Comparison of ENCODE assay signal across 8 mouse cellular contexts in genomic region chr9:42275027-42275760, GRCm38 (mm10). TPM values are rescaled to one million over a fixed set of nuclear protein-coding genes. Genes with fewer than 3 reads are reported as not detected.
DNase-seq lines count a peak whose midpoint lies in the region; ATAC-seq lines count a peak whose summit lies in the region.

No protein-coding gene starts in this region.

- H3K36me3 ChIP-seq in midbrain, embryonic 14.5 days (ENCODE audit: control insufficient read depth, insufficient read depth, low read length), result no peaks in the 10 kb centered on the region
- no peaks in the 10 kb centered on the region for H3K36me3 ChIP-seq in midbrain, embryonic 13.5 days
- no peaks in the 10 kb centered on the region for H3K36me3 ChIP-seq in embryonic facial prominence, embryonic 14.5 days (ENCODE audit: control insufficient read depth, insufficient read depth, low read length)

- H3K27ac ChIP-seq in midbrain, embryonic 14.5 days (replicated peaks; ENCODE audit: low read depth, low read length), result no peak overlapping the region
- no peak overlapping the region for H3K27ac ChIP-seq in midbrain, embryonic 13.5 days
- no peak overlapping the region for H3K27ac ChIP-seq in embryonic facial prominence, embryonic 14.5 days (replicated peaks; ENCODE audit: low read depth, low read length)

- no peaks in the 10 kb centered on the region for H3K4me1 ChIP-seq in midbrain, embryonic 14.5 days (ENCODE audit: control insufficient read depth, insufficient read depth, low read length)
- H3K4me1 ChIP-seq in midbrain, embryonic 13.5 days (replicated peaks), result no peaks in the 10 kb centered on the region
- H3K4me1 ChIP-seq in embryonic facial prominence, embryonic 14.5 days (ENCODE audit: control insufficient read depth, insufficient read depth, low read length), result no peaks in the 10 kb centered on the region

- no peaks in the 10 kb centered on the region for H3K27me3 ChIP-seq in midbrain, embryonic 14.5 days (ENCODE audit: control insufficient read depth, insufficient read depth, low read length)
- no peaks in the 10 kb centered on the region for H3K27me3 ChIP-seq in midbrain, embryonic 13.5 days
- H3K27me3 ChIP-seq in embryonic facial prominence, embryonic 14.5 days (replicated peaks; ENCODE audit: control insufficient read depth, insufficient read depth, low read length), result no peaks in the 10 kb centered on the region

- no peak overlapping the region for H3K9ac ChIP-seq in midbrain, embryonic 14.5 days (replicated peaks; ENCODE audit: low read length)
- H3K9ac ChIP-seq in midbrain, embryonic 13.5 days (replicated peaks), result no peak overlapping the region
- no peak overlapping the region for H3K9ac ChIP-seq in embryonic facial prominence, embryonic 14.5 days (ENCODE audit: low read depth, low read length)

- no peaks in the 10 kb centered on the region for H3K9me3 ChIP-seq in midbrain, embryonic 14.5 days (ENCODE audit: control insufficient read depth, low read length)
- H3K9me3 ChIP-seq in midbrain, embryonic 13.5 days, result no peaks in the 10 kb centered on the region
- no peaks in the 10 kb centered on the region for H3K9me3 ChIP-seq in embryonic facial prominence, embryonic 14.5 days (ENCODE audit: control insufficient read depth, low read length)

- DNase-seq in frontal cortex, postnatal 25 days (ENCODE audit: low spot score in 2 of 2), result no peak
- DNase-seq in midbrain, embryonic 14.5 days, result peak; percentile 82
- DNase-seq in embryonic facial prominence, embryonic 14.5 days (ENCODE audit: low spot score), result peak; percentile 51
- DNase-seq in retina, embryonic 14.5 days (ENCODE audit: low spot score), result peak; percentile 49
- DNase-seq in gastrocnemius, adult 18-20 months (ENCODE audit: low spot score), result no peak
- DNase-seq in gastrocnemius, adult 8-10 months (ENCODE audit: low spot score in 2 of 2), result no peak

- H3K4me2 ChIP-seq in midbrain, embryonic 14.5 days (ENCODE audit: low read length), result no peak overlapping the region
- no peak overlapping the region for H3K4me2 ChIP-seq in midbrain, embryonic 13.5 days (replicated peaks)
- H3K4me2 ChIP-seq in embryonic facial prominence, embryonic 14.5 days (ENCODE audit: low read depth, low read length), result no peak overlapping the region; the same call in 1 of the 2 replicates

- WGBS in midbrain, embryonic 14.5 days, result 61% methylated on average over 13 of the region's 13 CpGs
- WGBS in midbrain, embryonic 13.5 days, result 62% methylated on average over 13 of the region's 13 CpGs
- WGBS in embryonic facial prominence, embryonic 14.5 days, result 56% methylated on average over 13 of the region's 13 CpGs

- no peak overlapping the region for H3K4me3 ChIP-seq in midbrain, embryonic 14.5 days (replicated peaks; ENCODE audit: low read depth, low read length)
- no peak overlapping the region for H3K4me3 ChIP-seq in midbrain, embryonic 13.5 days (replicated peaks)
- no peak overlapping the region for H3K4me3 ChIP-seq in embryonic facial prominence, embryonic 14.5 days (ENCODE audit: low read depth, low read length)

- peak; percentile 69 for ATAC-seq in frontal cortex, adult (ENCODE audit: low TSS enrichment)
- ATAC-seq in midbrain, embryonic 14.5 days (ENCODE audit: low FRiP score, low TSS enrichment), result no peak
- ATAC-seq in midbrain, embryonic 13.5 days, result no peak
- no peak for ATAC-seq in embryonic facial prominence, embryonic 14.5 days (ENCODE audit: low read depth)

RNA-seq across cellular contexts. Expression of gene Sc5d, which starts 11.1 kb away (rescaled TPM):
- 71.8 and 76.3 TPM in 2 replicates for polyA plus RNA-seq in midbrain, embryonic 14.5 days (2014; fragmentation: Nextera tagmentation; extraction: Ambion mirVana)
- polyA plus RNA-seq in midbrain, embryonic 13.5 days (2015; fragmentation: Nextera tagmentation; extraction: Ambion mirVana), result 60.7 and 67.2 TPM in 2 replicates
- polyA plus RNA-seq in embryonic facial prominence, embryonic 14.5 days (2014; fragmentation: Nextera tagmentation; extraction: Ambion mirVana), result 32.3 and 38.3 TPM in 2 replicates
- 10 to 100 TPM; 20.1 to 22.8 TPM for total RNA-seq in gastrocnemius, adult 18-20 months (2021)
- total RNA-seq in gastrocnemius, adult 8-10 months (2022), result 10 to 100 TPM; 21.0 to 25.9 (median 23.6) TPM

Comparison
In these comparisons a context has a peak if more than half of its experiments do, and no peak if none do; other contexts are left out.
1. DNase-seq: peak in midbrain, embryonic 14.5 days (single experiment), embryonic facial prominence, embryonic 14.5 days (single experiment) and retina, embryonic 14.5 days (single experiment); none in frontal cortex, postnatal 25 days (0 of 2), gastrocnemius, adult 18-20 months (single experiment) and gastrocnemius, adult 8-10 months (0 of 2).